Mouse (Mus musculus) hindbrain, embryonic 13.5 days (tissue): ENCODE data around the gene Ccdc162. TPM values are rescaled to one million over a fixed set of nuclear protein-coding genes. Genes with fewer than 3 reads are reported as not detected.

Experiments
- ATAC-seq: fragments of 200-750 bp; cut with Nextera tagmentation; 2 replicates; pipeline ENCODE4 v1.8.0; 2017; ENCODE audit warnings: moderate TSS enrichment; ENCODE audit not compliant: low FRiP score
- H3K27ac ChIP-seq: fragments of 300-500 bp; sonication (generic); 2 replicates; pipeline ENCODE4 v1.5.1; 2015; ENCODE audit warnings: inconsistent platforms, mild to moderate bottlenecking, moderate library complexity
- H3K27me3 ChIP-seq: fragments of 300-500 bp; sonication (generic); 2 replicates; pipeline ENCODE4 v1.6.1; 2015; ENCODE audit warnings: mild to moderate bottlenecking, inconsistent platforms
- H3K36me3 ChIP-seq: fragments of 300-500 bp; sonication (generic); 2 replicates; pipeline ENCODE4 v1.6.1; 2015; ENCODE audit warnings: mild to moderate bottlenecking, inconsistent platforms
- H3K4me1 ChIP-seq: fragments of 300-500 bp; sonication (generic); replicated peaks from 2 replicates; pipeline ENCODE4 v1.6.1; 2015; ENCODE audit warnings: inconsistent platforms
- H3K4me2 ChIP-seq: fragments of 300-500 bp; sonication (generic); 2 replicates; pipeline ENCODE4 v1.6.1; 2015; ENCODE audit warnings: inconsistent platforms, mild to moderate bottlenecking, moderate library complexity
- H3K4me3 ChIP-seq: fragments of 300-500 bp; sonication (generic); 2 replicates; pipeline ENCODE4 v1.5.1; 2015; ENCODE audit warnings: mild to moderate bottlenecking, inconsistent platforms
- H3K9ac ChIP-seq: fragments of 300-500 bp; sonication (generic); 2 replicates; pipeline ENCODE4 v1.6.1; 2015; ENCODE audit warnings: mild to moderate bottlenecking, inconsistent platforms
- H3K9me3 ChIP-seq: fragments of 300-500 bp; sonication (generic); 2 replicates; pipeline ENCODE4 v1.6.1; 2016; ENCODE audit warnings: inconsistent platforms
- WGBS: fragments of 180-500 bp; shearing (Covaris S2); methylation state at CpG from one replicate; pipeline ENCODE4 v1.1.7; 2015; 5-methylcytosine and 5-hydroxymethylcytosine counted together
- polyA plus RNA-seq: library from polyadenylated mRNA; unstranded; fragments of >200 nt; fragmentation: Nextera tagmentation; extraction: Ambion mirVana; gene quantifications from 2 replicates; pipeline ENCODE4 v1.2.1, GENCODE M21; 2015

Ccdc162 gene
- polyA plus RNA-seq, 1 experiment from 2014 or later: 1.5 TPM

- H3K4me2 ChIP-seq: no peak overlapping the region
- no peak for ATAC-seq
- H3K9ac ChIP-seq: no peak overlapping the region
Measured at GRCm38 (mm10) chr10:41735398-41735797, 19.0 kb upstream of the Ccdc162 start.

GRCm38 (mm10) chr10:41733214-41733613 lies 16.8 kb upstream of the Ccdc162 start:
- Histone ChIP-seq H3K4me1 (no peaks in the 10 kb centered on the region), H3K4me3 (no peak overlapping the region), H3K36me3 (peaks cover 23% of the 10 kb centered on the region), H3K27me3 (no peaks in the 10 kb centered on the region), H3K9me3 (no peaks in the 10 kb centered on the region), H3K27ac (no peak overlapping the region), H3K9ac (no peak overlapping the region), H3K4me2 (no peak overlapping the region)
- ATAC-seq: no peak
- 96% methylated on average over 3 of the region's 3 CpGs for WGBS

More at GRCm38 (mm10) chr10:41735398-41735797, 19.0 kb upstream of the Ccdc162 start:
- no peak overlapping the region for H3K27ac ChIP-seq
- no peaks in the 10 kb centered on the region for H3K4me1 ChIP-seq
- no peaks in the 10 kb centered on the region for H3K9me3 ChIP-seq
- WGBS: 72% methylated on average over 6 of the region's 6 CpGs
- H3K36me3 ChIP-seq: peaks cover 27% of the 10 kb centered on the region
- no peak overlapping the region for H3K4me3 ChIP-seq
- no peaks in the 10 kb centered on the region for H3K27me3 ChIP-seq

GRCm38 (mm10) chr10:41731932-41732331 lies 15.5 kb upstream of the Ccdc162 start:
- Histone ChIP-seq H3K36me3 (peaks cover 22% of the 10 kb centered on the region), H3K4me3 (no peak overlapping the region), H3K4me1 (no peaks in the 10 kb centered on the region), H3K27ac (no peak overlapping the region), H3K9ac (no peak overlapping the region), H3K27me3 (no peaks in the 10 kb centered on the region), H3K4me2 (no peak overlapping the region), H3K9me3 (0 out of 2 replicates have a peak, but pooled peaks cover 4% of the 10 kb centered on the region)
- no peak for ATAC-seq
- 93% methylated on average over 4 of the region's 4 CpGs for WGBS

- no peak for ATAC-seq
- no peak overlapping the region for H3K27ac ChIP-seq
- H3K4me3 ChIP-seq: no peak overlapping the region
- WGBS: 96% methylated on average over 10 of the region's 10 CpGs
- no peaks in the 10 kb centered on the region for H3K27me3 ChIP-seq
- H3K9ac ChIP-seq: no peak overlapping the region
- H3K4me1 ChIP-seq: no peaks in the 10 kb centered on the region
- peaks cover 18% of the 10 kb centered on the region for H3K36me3 ChIP-seq
- H3K9me3 ChIP-seq: 0 out of 2 replicates have a peak, but pooled peaks cover 4% of the 10 kb centered on the region
- no peak overlapping the region for H3K4me2 ChIP-seq
Measured at GRCm38 (mm10) chr10:41730746-41731145, 14.3 kb upstream of the Ccdc162 start.

- no peaks in the 10 kb centered on the region for H3K4me1 ChIP-seq
- no peak overlapping the region for H3K27ac ChIP-seq
- H3K9me3 ChIP-seq: 0 out of 2 replicates have a peak, but pooled peaks cover 4% of the 10 kb centered on the region
- no peak overlapping the region for H3K4me2 ChIP-seq
- ATAC-seq: no peak
- no peak overlapping the region for H3K9ac ChIP-seq
- H3K27me3 ChIP-seq: no peaks in the 10 kb centered on the region
- no peak overlapping the region for H3K4me3 ChIP-seq
- peaks cover 21% of the 10 kb centered on the region for H3K36me3 ChIP-seq
- 87% methylated on average over 9 of the region's 9 CpGs for WGBS
Measured at GRCm38 (mm10) chr10:41726215-41726614, 9.8 kb upstream of the Ccdc162 start.

GRCm38 (mm10) chr10:41719587-41719986 lies 3.2 kb upstream of the Ccdc162 start:
- Histone ChIP-seq H3K27ac (no peak overlapping the region), H3K4me1 (peaks cover 20% of the 10 kb centered on the region), H3K36me3 (peaks cover 3% of the 10 kb centered on the region; the same call in 1 of the 2 replicates), H3K9ac (no peak overlapping the region), H3K27me3 (no peaks in the 10 kb centered on the region), H3K4me3 (no peak overlapping the region), H3K9me3 (no peaks in the 10 kb centered on the region), H3K4me2 (no peak overlapping the region)
- WGBS: 49% methylated on average over 9 of the region's 9 CpGs
- no peak for ATAC-seq

- ATAC-seq: 0 out of 2 replicates have a peak, but pooled peaks have one; percentile 41
- peak overlapping the region; percentile 69 for H3K27ac ChIP-seq
Measured at GRCm38 (mm10) chr10:41715557-41715956, 877 bp downstream of the Ccdc162 start.

GRCm38 (mm10) chr10:41711467-41711866 lies 5.0 kb downstream of the Ccdc162 start:
- WGBS: 38% methylated on average over 7 of the region's 7 CpGs
- H3K9me3 ChIP-seq: no peaks in the 10 kb centered on the region
- H3K27me3 ChIP-seq: no peaks in the 10 kb centered on the region
- H3K27ac ChIP-seq: no peak overlapping the region
- H3K4me1 ChIP-seq: peaks cover 14% of the 10 kb centered on the region; the same call in 1 of the 2 replicates
- no peak overlapping the region for H3K9ac ChIP-seq
- no peak overlapping the region for H3K4me2 ChIP-seq
- no peak overlapping the region for H3K4me3 ChIP-seq
- ATAC-seq: no peak
- H3K36me3 ChIP-seq: no peaks in the 10 kb centered on the region

More at GRCm38 (mm10) chr10:41715557-41715956, 877 bp downstream of the Ccdc162 start:
- no peaks in the 10 kb centered on the region for H3K9me3 ChIP-seq
- H3K36me3 ChIP-seq: no peaks in the 10 kb centered on the region
- peaks cover 20% of the 10 kb centered on the region for H3K4me1 ChIP-seq
- peak overlapping the region; percentile 36 for H3K4me2 ChIP-seq
- H3K27me3 ChIP-seq: no peaks in the 10 kb centered on the region
- H3K9ac ChIP-seq: no peak overlapping the region
- H3K4me3 ChIP-seq: no peak overlapping the region
- WGBS: 59% methylated on average over 14 of the region's 14 CpGs

GRCm38 (mm10) chr10:41710773-41711172 lies 5.7 kb downstream of the Ccdc162 start:
- H3K36me3 ChIP-seq: no peaks in the 10 kb centered on the region
- no peak for ATAC-seq
- H3K27ac ChIP-seq: no peak overlapping the region
- 92% methylated on average over 8 of the region's 8 CpGs for WGBS
- H3K9ac ChIP-seq: no peak overlapping the region
- H3K9me3 ChIP-seq: no peaks in the 10 kb centered on the region
- peaks cover 7% of the 10 kb centered on the region; the same call in 1 of the 2 replicates for H3K4me1 ChIP-seq
- H3K4me2 ChIP-seq: no peak overlapping the region
- no peaks in the 10 kb centered on the region for H3K27me3 ChIP-seq
- H3K4me3 ChIP-seq: no peak overlapping the region

- no peak overlapping the region for H3K4me3 ChIP-seq
- H3K36me3 ChIP-seq: no peaks in the 10 kb centered on the region
- H3K9ac ChIP-seq: no peak overlapping the region
- H3K27me3 ChIP-seq: no peaks in the 10 kb centered on the region
- H3K4me1 ChIP-seq: no peaks in the 10 kb centered on the region
- H3K27ac ChIP-seq: no peak overlapping the region
- ATAC-seq: no peak
- H3K9me3 ChIP-seq: no peaks in the 10 kb centered on the region
- H3K4me2 ChIP-seq: no peak overlapping the region
- 85% methylated on average over 8 of the region's 8 CpGs for WGBS
Measured at GRCm38 (mm10) chr10:41709341-41709740, 7.1 kb downstream of the Ccdc162 start.

- Histone ChIP-seq H3K9ac (no peak overlapping the region), H3K4me1 (no peaks in the 10 kb centered on the region), H3K4me2 (no peak overlapping the region), H3K27me3 (no peaks in the 10 kb centered on the region), H3K9me3 (no peaks in the 10 kb centered on the region), H3K27ac (no peak overlapping the region), H3K4me3 (no peak overlapping the region), H3K36me3 (no peaks in the 10 kb centered on the region)
- ATAC-seq: no peak
- WGBS: 89% methylated on average over 5 of the region's 5 CpGs
Measured at GRCm38 (mm10) chr10:41699669-41700068, 16.8 kb downstream of the Ccdc162 start.

GRCm38 (mm10) chr10:41697040-41697439 lies 19.4 kb downstream of the Ccdc162 start:
- Histone ChIP-seq H3K4me2 (no peak overlapping the region), H3K27me3 (0 out of 2 replicates have a peak, but pooled peaks cover 6% of the 10 kb centered on the region), H3K9me3 (no peaks in the 10 kb centered on the region), H3K4me1 (no peaks in the 10 kb centered on the region), H3K4me3 (no peak overlapping the region), H3K36me3 (no peaks in the 10 kb centered on the region), H3K9ac (no peak overlapping the region), H3K27ac (no peak overlapping the region)
- ATAC-seq: no peak
- 81% methylated on average over 11 of the region's 11 CpGs for WGBS

GRCm38 (mm10) chr10:41690978-41691377 lies 25.5 kb downstream of the Ccdc162 start:
- Histone ChIP-seq H3K4me1 (peaks cover 6% of the 10 kb centered on the region; the same call in 1 of the 2 replicates), H3K27ac (no peak overlapping the region), H3K9me3 (no peaks in the 10 kb centered on the region), H3K4me2 (no peak overlapping the region), H3K4me3 (no peak overlapping the region), H3K36me3 (no peaks in the 10 kb centered on the region), H3K9ac (no peak overlapping the region), H3K27me3 (peaks cover 10% of the 10 kb centered on the region; the same call in 1 of the 2 replicates)
- WGBS: 62% methylated on average over 4 of the region's 4 CpGs
- no peak for ATAC-seq
